Mouse (Mus musculus): ENCODE measurements around the gene Swi5. TPM values are rescaled to one million over a fixed set of nuclear protein-coding genes. Genes with fewer than 3 reads are reported as not detected.
A peak's percentile ranks its signal among the peaks of the same experiment; 100 is the strongest.

The Swi5 gene
- polyA plus RNA-seq, 1 experiment from 2014 or later, result 169 TPM

DNA sequence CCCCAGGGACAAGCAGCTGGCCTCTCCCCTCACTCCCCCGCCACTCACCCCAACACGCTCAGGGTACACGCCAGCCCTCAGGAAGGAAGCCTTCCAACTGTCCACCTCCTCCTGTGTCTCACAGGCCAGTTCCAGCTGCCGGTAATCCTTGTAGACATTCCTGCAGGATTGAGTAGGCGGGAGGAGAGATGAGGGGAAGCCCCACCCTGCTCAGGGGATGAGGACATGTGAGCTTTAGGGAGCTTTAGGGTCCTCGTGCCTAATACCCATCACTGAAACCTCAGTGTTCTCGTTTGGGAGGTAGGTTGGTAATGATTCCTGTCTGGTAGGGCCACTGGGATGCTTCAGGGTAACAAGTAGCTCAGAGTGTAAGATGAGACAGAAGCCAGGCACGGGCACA, 27.9 kb upstream of the Swi5 start:
- no peak overlapping the region for H3K27ac ChIP-seq (replicated peaks; ENCODE audit: low read depth, low read length)
- 11% methylated on average over 8 of the region's 8 CpGs for WGBS
- no peak overlapping the region for H3K4me2 ChIP-seq (ENCODE audit: low read length)
- DNase-seq (no peak), ATAC-seq (ENCODE audit: low FRiP score, low TSS enrichment) (no peak)
- peaks cover 6% of the 10 kb centered on the region; the same call in 1 of the 2 replicates for H3K27me3 ChIP-seq (ENCODE audit: control insufficient read depth, insufficient read depth, low read length)
- peaks cover 40% of the 10 kb centered on the region for H3K36me3 ChIP-seq (ENCODE audit: control insufficient read depth, insufficient read depth, low read length)
- no peaks in the 10 kb centered on the region for H3K9me3 ChIP-seq (ENCODE audit: control insufficient read depth, low read length)
- H3K4me1 ChIP-seq (ENCODE audit: control insufficient read depth, insufficient read depth, low read length), result peaks cover 15% of the 10 kb centered on the region
- no peak overlapping the region for H3K4me3 ChIP-seq (replicated peaks; ENCODE audit: low read depth, low read length)
- no peak overlapping the region for H3K9ac ChIP-seq (replicated peaks; ENCODE audit: low read length)

DNA sequence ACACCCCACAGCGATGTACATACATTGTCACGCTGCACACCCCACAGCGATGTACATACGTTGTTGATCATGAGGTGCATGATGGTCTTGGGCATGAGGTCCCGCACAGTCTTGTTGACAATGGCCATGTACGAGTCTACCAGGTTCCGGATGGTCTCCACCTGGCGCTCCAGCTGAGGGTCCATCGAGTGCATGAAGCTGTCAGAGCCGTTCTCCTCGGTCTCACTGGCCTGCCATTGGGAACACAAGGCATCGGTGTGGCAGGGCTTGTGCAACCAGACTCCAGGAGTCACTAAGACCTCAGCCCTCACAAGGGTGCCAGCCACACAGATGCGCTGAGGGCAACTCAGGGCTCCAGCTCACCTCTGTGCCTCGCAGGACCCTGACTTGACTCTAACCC, 27.0 kb upstream of the Swi5 start:
- H3K27ac ChIP-seq (replicated peaks; ENCODE audit: low read depth, low read length), result no peak overlapping the region
- WGBS, result 95% methylated on average over 14 of the region's 14 CpGs
- ATAC-seq (ENCODE audit: low FRiP score, low TSS enrichment) (no peak), DNase-seq (no peak)
- H3K9me3 ChIP-seq (ENCODE audit: control insufficient read depth, low read length), result no peaks in the 10 kb centered on the region
- no peak overlapping the region for H3K9ac ChIP-seq (replicated peaks; ENCODE audit: low read length)
- peaks cover 15% of the 10 kb centered on the region for H3K4me1 ChIP-seq (ENCODE audit: control insufficient read depth, insufficient read depth, low read length)
- H3K4me2 ChIP-seq (ENCODE audit: low read length), result no peak overlapping the region
- H3K4me3 ChIP-seq (replicated peaks; ENCODE audit: low read depth, low read length), result no peak overlapping the region
- H3K36me3 ChIP-seq (ENCODE audit: control insufficient read depth, insufficient read depth, low read length), result peaks cover 43% of the 10 kb centered on the region
- H3K27me3 ChIP-seq (ENCODE audit: control insufficient read depth, insufficient read depth, low read length), result peaks cover 6% of the 10 kb centered on the region; the same call in 1 of the 2 replicates

- H3K27me3 ChIP-seq (ENCODE audit: control insufficient read depth, insufficient read depth, low read length), result peaks cover 6% of the 10 kb centered on the region; the same call in 1 of the 2 replicates
- H3K4me2 ChIP-seq (ENCODE audit: low read length), result peak overlapping the region; percentile 80
- H3K4me3 ChIP-seq (replicated peaks; ENCODE audit: low read depth, low read length), result peak overlapping the region; percentile 39
- DNase-seq, result peak; percentile 85
- H3K4me1 ChIP-seq (ENCODE audit: control insufficient read depth, insufficient read depth, low read length), result peaks cover 8% of the 10 kb centered on the region
- peak overlapping the region; percentile 56 for H3K9ac ChIP-seq (replicated peaks; ENCODE audit: low read length)
- H3K27ac ChIP-seq (replicated peaks; ENCODE audit: low read depth, low read length), result no peak overlapping the region; the same call in 1 of the 2 replicates
- ATAC-seq (ENCODE audit: low FRiP score, low TSS enrichment), result peak; percentile 68
- 1% methylated on average over 56 of the region's 56 CpGs for WGBS
- H3K36me3 ChIP-seq (ENCODE audit: control insufficient read depth, insufficient read depth, low read length), result peaks cover 66% of the 10 kb centered on the region
- H3K9me3 ChIP-seq (ENCODE audit: control insufficient read depth, low read length), result no peaks in the 10 kb centered on the region
These were observed 24.6 kb upstream of the Swi5 start for GRCm38 (mm10) chr2:32312318-32312964.

- Histone ChIP-seq H3K4me3 (replicated peaks; ENCODE audit: low read depth, low read length) (peak overlapping the region; percentile 39), H3K9me3 (ENCODE audit: control insufficient read depth, low read length) (no peaks in the 10 kb centered on the region), H3K27ac (replicated peaks; ENCODE audit: low read depth, low read length) (no peak overlapping the region), H3K4me1 (ENCODE audit: control insufficient read depth, insufficient read depth, low read length) (peaks cover 8% of the 10 kb centered on the region), H3K36me3 (ENCODE audit: control insufficient read depth, insufficient read depth, low read length) (peaks cover 73% of the 10 kb centered on the region), H3K27me3 (ENCODE audit: control insufficient read depth, insufficient read depth, low read length) (peaks cover 6% of the 10 kb centered on the region; the same call in 1 of the 2 replicates), H3K9ac (replicated peaks; ENCODE audit: low read length) (peak overlapping the region; percentile 56), H3K4me2 (ENCODE audit: low read length) (peak overlapping the region; percentile 80)
- 10% methylated on average over 42 of the region's 42 CpGs for WGBS
- no peak for DNase-seq
- ATAC-seq (ENCODE audit: low FRiP score, low TSS enrichment), result peak; percentile 18; the same call in 1 of the 2 replicates
These were observed 23.8 kb upstream of the Swi5 start for GRCm38 (mm10) chr2:32311443-32312317.

GRCm38 (mm10) chr2:32310096-32310845, 22.4 kb upstream of the Swi5 start:
- peaks cover 8% of the 10 kb centered on the region for H3K4me1 ChIP-seq (ENCODE audit: control insufficient read depth, insufficient read depth, low read length)
- DNase-seq (no peak), ATAC-seq (ENCODE audit: low FRiP score, low TSS enrichment) (no peak)
- WGBS, result 88% methylated on average over 18 of the region's 18 CpGs
- no peaks in the 10 kb centered on the region for H3K9me3 ChIP-seq (ENCODE audit: control insufficient read depth, low read length)
- peaks cover 6% of the 10 kb centered on the region; the same call in 1 of the 2 replicates for H3K27me3 ChIP-seq (ENCODE audit: control insufficient read depth, insufficient read depth, low read length)
- no peak overlapping the region for H3K9ac ChIP-seq (replicated peaks; ENCODE audit: low read length)
- H3K4me2 ChIP-seq (ENCODE audit: low read length), result no peak overlapping the region
- no peak overlapping the region for H3K27ac ChIP-seq (replicated peaks; ENCODE audit: low read depth, low read length)
- no peak overlapping the region for H3K4me3 ChIP-seq (replicated peaks; ENCODE audit: low read depth, low read length)
- peaks cover 81% of the 10 kb centered on the region for H3K36me3 ChIP-seq (ENCODE audit: control insufficient read depth, insufficient read depth, low read length)

DNA sequence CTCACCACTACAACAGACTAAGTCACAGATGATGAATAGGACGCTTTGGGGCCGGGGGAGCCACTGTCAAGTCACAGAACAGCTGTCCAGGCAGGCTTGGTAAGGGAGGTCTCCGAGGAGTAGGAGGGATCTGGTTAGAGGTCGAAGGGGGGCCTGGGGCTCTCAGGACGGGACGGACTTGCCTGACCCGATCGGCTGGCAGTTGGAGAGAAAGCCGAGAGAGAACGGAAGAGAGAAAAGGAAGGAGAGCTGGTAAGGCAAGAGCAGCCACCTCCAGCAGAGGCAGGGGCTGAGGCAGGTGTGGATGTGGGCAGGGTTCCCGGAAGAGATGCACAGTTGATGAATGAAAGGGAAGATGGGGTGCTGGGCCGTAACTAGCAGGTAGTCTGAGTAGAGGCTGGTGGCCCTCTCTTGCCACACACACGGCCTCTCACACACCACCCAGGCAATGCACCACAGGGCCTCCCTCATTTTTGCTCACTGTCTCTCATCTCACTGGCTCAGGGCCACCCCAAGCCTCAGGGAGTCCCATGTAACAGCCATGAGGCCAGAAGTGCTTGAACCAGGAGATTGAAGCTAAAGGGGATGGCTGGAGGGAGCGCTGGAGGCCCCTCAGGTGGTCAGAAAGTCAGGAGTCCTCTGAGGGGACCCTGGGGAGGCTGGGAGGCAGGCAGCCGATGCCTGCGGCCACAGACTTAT, 21.1 kb upstream of the Swi5 start:
- DNase-seq (no peak), ATAC-seq (ENCODE audit: low FRiP score, low TSS enrichment) (no peak)
- Histone ChIP-seq H3K27me3 (ENCODE audit: control insufficient read depth, insufficient read depth, low read length) (peaks cover 6% of the 10 kb centered on the region; the same call in 1 of the 2 replicates), H3K4me1 (ENCODE audit: control insufficient read depth, insufficient read depth, low read length) (peaks cover 8% of the 10 kb centered on the region), H3K36me3 (ENCODE audit: control insufficient read depth, insufficient read depth, low read length) (peaks cover 85% of the 10 kb centered on the region), H3K4me3 (replicated peaks; ENCODE audit: low read depth, low read length) (no peak overlapping the region), H3K27ac (replicated peaks; ENCODE audit: low read depth, low read length) (no peak overlapping the region), H3K9me3 (ENCODE audit: control insufficient read depth, low read length) (no peaks in the 10 kb centered on the region), H3K9ac (replicated peaks; ENCODE audit: low read length) (no peak overlapping the region), H3K4me2 (ENCODE audit: low read length) (no peak overlapping the region)
- WGBS, result 91% methylated on average over 16 of the region's 16 CpGs

DNA sequence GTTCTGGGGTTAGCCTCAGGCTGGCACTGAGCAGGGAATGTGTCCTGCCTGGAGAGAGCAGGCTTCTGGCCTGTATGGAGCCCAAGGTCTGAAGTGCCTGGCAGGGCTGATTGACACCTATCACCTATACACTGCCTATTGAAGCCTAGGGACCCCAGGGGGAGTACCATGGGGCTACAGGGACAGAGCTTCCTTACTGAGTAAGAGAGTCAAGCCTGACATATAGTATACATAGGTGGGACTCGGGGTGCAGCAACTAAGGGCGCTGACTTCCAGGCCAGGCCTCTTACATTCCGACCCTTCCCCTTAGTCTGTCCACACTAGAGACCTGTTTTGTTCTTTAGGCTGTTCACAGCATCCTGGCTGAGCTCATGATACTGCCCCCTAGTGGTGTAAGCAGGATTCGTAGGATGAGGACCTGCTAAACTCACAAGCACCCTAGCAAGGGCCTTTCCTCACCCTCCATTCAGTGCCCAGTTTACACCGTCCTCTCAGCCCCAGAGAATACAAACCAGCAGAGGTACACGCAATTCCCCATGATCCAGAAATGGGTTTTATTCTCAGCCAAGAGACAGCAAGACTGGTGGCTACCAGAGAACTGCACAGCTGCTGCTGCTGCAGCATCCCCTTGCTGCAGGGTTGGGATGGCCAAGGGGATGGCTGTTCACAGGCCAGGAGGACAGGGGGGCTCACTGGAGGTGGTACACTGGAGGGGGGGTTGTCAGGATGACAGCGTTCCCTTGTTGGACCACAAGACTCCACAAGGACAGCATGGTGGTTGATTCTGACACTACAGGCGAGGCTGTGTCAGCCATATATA, 20.3 kb upstream of the Swi5 start:
- no peaks in the 10 kb centered on the region for H3K9me3 ChIP-seq (ENCODE audit: control insufficient read depth, low read length)
- 46% methylated on average over 8 of the region's 8 CpGs for WGBS

More for the DNA sequence above, 20.3 kb upstream of the Swi5 start:
- Histone ChIP-seq H3K27me3 (ENCODE audit: control insufficient read depth, insufficient read depth, low read length) (peaks cover 6% of the 10 kb centered on the region; the same call in 1 of the 2 replicates), H3K4me2 (ENCODE audit: low read length) (no peak overlapping the region), H3K4me1 (ENCODE audit: control insufficient read depth, insufficient read depth, low read length) (peaks cover 8% of the 10 kb centered on the region), H3K36me3 (ENCODE audit: control insufficient read depth, insufficient read depth, low read length) (peaks cover 85% of the 10 kb centered on the region), H3K27ac (replicated peaks; ENCODE audit: low read depth, low read length) (no peak overlapping the region), H3K4me3 (replicated peaks; ENCODE audit: low read depth, low read length) (no peak overlapping the region), H3K9ac (replicated peaks; ENCODE audit: low read length) (no peak overlapping the region)
- peak; percentile 87 for DNase-seq
- no peak for ATAC-seq (ENCODE audit: low FRiP score, low TSS enrichment)
